Mouse (Mus musculus) embryonic facial prominence, embryonic 15.5 days (tissue): Measurements from ENCODE around the gene Pde4b. TPM values are rescaled to one million over a fixed set of nuclear protein-coding genes. Genes with fewer than 3 reads are reported as not detected.
A peak's percentile ranks its signal among the peaks of the same experiment; 100 is the strongest.

Experiments used
- ATAC-seq: fragments of 200-750 bp; cut with Nextera tagmentation; 2 replicates; pipeline ENCODE4 v1.8.0; 2017; ENCODE audit warnings: low read depth, moderate TSS enrichment; ENCODE audit not compliant: insufficient number of reproducible peaks, low FRiP score, low TSS enrichment
- H3K27ac ChIP-seq: fragments of 300-500 bp; sonication (generic); replicated peaks from 2 replicates; pipeline ENCODE4 v1.5.1; 2015; ENCODE audit warnings: mild to moderate bottlenecking, inconsistent platforms
- H3K27me3 ChIP-seq: fragments of 300-500 bp; sonication (generic); 2 replicates; pipeline ENCODE4 v1.6.1; 2015; ENCODE audit warnings: inconsistent platforms
- H3K36me3 ChIP-seq: fragments of 300-500 bp; sonication (generic); 2 replicates; pipeline ENCODE4 v1.6.1; 2015; ENCODE audit warnings: mild to moderate bottlenecking, inconsistent platforms
- H3K4me1 ChIP-seq: fragments of 300-500 bp; sonication (generic); 2 replicates; pipeline ENCODE4 v1.6.1; 2015; ENCODE audit warnings: inconsistent platforms
- H3K4me2 ChIP-seq: fragments of 300-500 bp; sonication (generic); replicated peaks from 2 replicates; pipeline ENCODE4 v1.6.1; 2015; ENCODE audit warnings: mild to moderate bottlenecking, inconsistent platforms
- H3K4me3 ChIP-seq: fragments of 300-500 bp; sonication (generic); replicated peaks from 2 replicates; pipeline ENCODE4 v1.5.1; 2015; ENCODE audit warnings: mild to moderate bottlenecking, inconsistent platforms
- H3K9ac ChIP-seq: fragments of 300-500 bp; sonication (generic); 2 replicates; pipeline ENCODE4 v1.6.1; 2015; ENCODE audit warnings: inconsistent platforms
- H3K9me3 ChIP-seq: fragments of 300-500 bp; sonication (generic); replicated peaks from 2 replicates; pipeline ENCODE4 v1.6.1; 2016; ENCODE audit warnings: inconsistent platforms
- WGBS: fragments of 180-500 bp; shearing (Covaris S2); methylation state at CpG from one replicate; pipeline ENCODE4 v1.1.7; 2015; 5-methylcytosine and 5-hydroxymethylcytosine counted together
- polyA plus RNA-seq: library from polyadenylated mRNA; unstranded; fragments of >200 nt; fragmentation: Nextera tagmentation; extraction: Ambion mirVana; gene quantifications from 2 replicates; pipeline ENCODE4 v1.2.1, GENCODE M21; 2015

The Pde4b gene
- polyA plus RNA-seq, 1 experiment from 2014 or later, result 17.1 TPM

DNA sequence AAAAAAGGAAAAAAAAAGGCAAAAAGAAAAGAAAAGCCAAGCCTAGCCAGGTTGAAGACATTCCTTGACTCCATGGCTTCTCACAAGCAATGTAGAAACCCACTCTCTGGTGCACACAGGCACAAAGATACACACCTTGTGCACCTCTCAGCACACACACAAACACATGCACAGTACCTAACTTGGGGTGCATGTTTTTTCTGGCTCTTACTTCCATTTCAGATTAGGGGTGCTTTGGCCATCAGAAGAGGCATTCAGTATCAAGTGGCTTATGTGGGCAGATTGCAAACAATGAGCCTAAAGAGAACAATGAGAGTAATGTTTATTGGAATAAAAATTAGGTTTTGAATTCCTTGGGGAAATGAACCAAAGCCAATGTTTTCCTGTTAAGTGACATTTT lies 166.7 kb downstream of the Pde4b start:
- no peaks in the 10 kb centered on the region for H3K27me3 ChIP-seq
- no peak overlapping the region for H3K4me2 ChIP-seq
- no peaks in the 10 kb centered on the region for H3K36me3 ChIP-seq
- peaks cover 12% of the 10 kb centered on the region for H3K4me1 ChIP-seq
- no peak overlapping the region for H3K9ac ChIP-seq
- no peak overlapping the region for H3K4me3 ChIP-seq
- no peak overlapping the region for H3K27ac ChIP-seq
- no peaks in the 10 kb centered on the region for H3K9me3 ChIP-seq
- ATAC-seq, result no peak

- ATAC-seq, result no peak
- Histone ChIP-seq H3K4me1 (peaks cover 12% of the 10 kb centered on the region), H3K4me2 (peak overlapping the region; percentile 54), H3K4me3 (peak overlapping the region; percentile 33), H3K9ac (no peak overlapping the region), H3K27me3 (no peaks in the 10 kb centered on the region), H3K36me3 (no peaks in the 10 kb centered on the region), H3K27ac (peak overlapping the region; percentile 72), H3K9me3 (no peaks in the 10 kb centered on the region)
- 3% methylated on average over 15 of the region's 15 CpGs for WGBS
Observed at GRCm38 (mm10) chr4:102254466-102255294, 167.3 kb downstream of the Pde4b start.

- no peaks in the 10 kb centered on the region for H3K27me3 ChIP-seq
- H3K9ac ChIP-seq, result no peak overlapping the region
- H3K4me3 ChIP-seq, result peak overlapping the region; percentile 33
- H3K4me1 ChIP-seq, result peaks cover 12% of the 10 kb centered on the region
- H3K4me2 ChIP-seq, result peak overlapping the region; percentile 54
- H3K27ac ChIP-seq, result peak overlapping the region; percentile 72; the same call in 1 of the 2 replicates
- H3K36me3 ChIP-seq, result no peaks in the 10 kb centered on the region
- H3K9me3 ChIP-seq, result no peaks in the 10 kb centered on the region
- no peak for ATAC-seq
- 29% methylated on average over 9 of the region's 9 CpGs for WGBS
Observed at GRCm38 (mm10) chr4:102255295-102255670, 167.9 kb downstream of the Pde4b start.

- Histone ChIP-seq H3K4me3 (no peak overlapping the region), H3K4me2 (no peak overlapping the region), H3K36me3 (no peaks in the 10 kb centered on the region), H3K27me3 (no peaks in the 10 kb centered on the region), H3K27ac (no peak overlapping the region), H3K4me1 (peaks cover 12% of the 10 kb centered on the region), H3K9me3 (no peaks in the 10 kb centered on the region), H3K9ac (no peak overlapping the region)
- ATAC-seq, result no peak
- WGBS, result 70% methylated on average over 6 of the region's 6 CpGs
Observed at GRCm38 (mm10) chr4:102256170-102256960, 169.0 kb downstream of the Pde4b start.

DNA sequence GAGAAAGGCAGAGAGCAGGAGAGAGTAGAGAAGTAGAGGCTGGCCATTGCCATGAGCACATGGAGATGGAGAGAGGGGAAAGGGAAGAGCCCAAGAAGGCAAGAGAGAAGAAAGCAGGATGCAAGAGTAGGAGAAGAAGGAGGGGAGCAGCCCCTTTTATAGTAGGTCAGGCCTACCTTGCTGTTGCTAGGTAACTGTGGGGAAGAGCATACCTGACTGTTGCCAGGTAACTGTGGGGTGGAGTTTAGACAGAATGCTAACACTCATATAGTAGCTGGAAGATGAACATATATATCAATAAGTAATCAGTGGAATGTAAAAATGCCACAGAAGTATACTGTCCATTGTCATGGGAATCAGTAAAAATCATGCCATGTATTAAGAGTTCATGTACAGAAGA lies 172.9 kb downstream of the Pde4b start:
- H3K27ac ChIP-seq, result no peak overlapping the region
- no peak overlapping the region for H3K4me3 ChIP-seq
- ATAC-seq, result no peak
- no peak overlapping the region for H3K4me2 ChIP-seq
- H3K9ac ChIP-seq, result no peak overlapping the region
- no peaks in the 10 kb centered on the region for H3K36me3 ChIP-seq
- H3K9me3 ChIP-seq, result no peaks in the 10 kb centered on the region
- H3K4me1 ChIP-seq, result peaks cover 3% of the 10 kb centered on the region; the same call in 1 of the 2 replicates
- no peaks in the 10 kb centered on the region for H3K27me3 ChIP-seq

DNA sequence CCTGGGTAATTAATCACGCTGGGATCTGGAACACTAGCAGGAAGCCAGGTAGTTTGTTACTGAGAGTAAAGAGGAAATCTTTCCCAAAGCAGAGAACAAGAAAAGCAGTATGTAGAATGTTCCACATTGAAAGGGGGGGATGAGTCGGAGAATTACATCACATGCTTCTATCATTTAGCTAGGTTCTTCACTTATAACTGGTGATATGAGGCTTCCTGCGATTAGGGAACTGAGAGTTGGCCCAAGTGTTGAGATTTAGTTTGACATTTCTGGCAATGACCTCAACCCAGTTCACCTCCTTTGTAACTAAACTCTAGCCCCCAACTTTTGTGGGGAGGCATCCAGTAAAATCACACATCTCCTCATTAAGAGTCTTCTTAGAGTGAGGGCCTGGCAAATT lies 185.0 kb downstream of the Pde4b start:
- H3K4me2 ChIP-seq, result no peak overlapping the region
- H3K36me3 ChIP-seq, result no peaks in the 10 kb centered on the region
- no peak for ATAC-seq
- no peaks in the 10 kb centered on the region for H3K4me1 ChIP-seq
- no peaks in the 10 kb centered on the region for H3K9me3 ChIP-seq
- H3K27me3 ChIP-seq, result no peaks in the 10 kb centered on the region
- H3K4me3 ChIP-seq, result no peak overlapping the region
- no peak overlapping the region for H3K27ac ChIP-seq
- WGBS, result 72% methylated on average over 3 of the region's 3 CpGs
- no peak overlapping the region for H3K9ac ChIP-seq

- H3K4me1 ChIP-seq, result no peaks in the 10 kb centered on the region
- WGBS, result 83% methylated on average over 4 of the region's 4 CpGs
- no peak for ATAC-seq
- H3K9ac ChIP-seq, result no peak overlapping the region
- no peaks in the 10 kb centered on the region for H3K27me3 ChIP-seq
- H3K9me3 ChIP-seq, result no peaks in the 10 kb centered on the region
- no peak overlapping the region for H3K27ac ChIP-seq
- H3K4me3 ChIP-seq, result no peak overlapping the region
- H3K4me2 ChIP-seq, result no peak overlapping the region
- H3K36me3 ChIP-seq, result no peaks in the 10 kb centered on the region
Observed at GRCm38 (mm10) chr4:102272749-102273148, 185.4 kb downstream of the Pde4b start.

DNA sequence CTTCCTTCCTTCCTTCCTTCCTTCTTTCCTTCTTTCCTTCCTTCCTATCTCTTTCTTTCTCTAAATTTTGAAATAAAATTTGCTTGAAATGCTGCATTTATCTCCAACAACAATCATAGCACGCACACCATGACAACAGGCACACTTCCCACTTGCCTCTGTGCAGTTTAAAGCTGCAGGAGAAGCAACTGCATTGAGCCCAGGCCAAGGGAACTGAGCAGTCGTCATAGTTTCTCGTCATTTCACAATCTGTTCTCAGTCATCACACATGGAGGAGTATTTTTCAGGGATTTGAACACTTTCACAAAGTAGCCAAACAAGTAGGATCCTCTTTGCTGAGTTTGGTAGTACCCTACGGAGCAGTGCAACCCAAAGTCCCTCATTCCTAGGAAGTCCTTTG lies 188.4 kb downstream of the Pde4b start:
- no peak overlapping the region for H3K4me3 ChIP-seq
- WGBS, result 53% methylated on average over 4 of the region's 4 CpGs
- H3K9me3 ChIP-seq, result no peaks in the 10 kb centered on the region
- ATAC-seq, result no peak
- H3K27ac ChIP-seq, result no peak overlapping the region
- H3K4me2 ChIP-seq, result no peak overlapping the region
- H3K27me3 ChIP-seq, result peaks cover 2% of the 10 kb centered on the region; the same call in 1 of the 2 replicates
- no peaks in the 10 kb centered on the region for H3K4me1 ChIP-seq
- H3K36me3 ChIP-seq, result no peaks in the 10 kb centered on the region
- H3K9ac ChIP-seq, result no peak overlapping the region

DNA sequence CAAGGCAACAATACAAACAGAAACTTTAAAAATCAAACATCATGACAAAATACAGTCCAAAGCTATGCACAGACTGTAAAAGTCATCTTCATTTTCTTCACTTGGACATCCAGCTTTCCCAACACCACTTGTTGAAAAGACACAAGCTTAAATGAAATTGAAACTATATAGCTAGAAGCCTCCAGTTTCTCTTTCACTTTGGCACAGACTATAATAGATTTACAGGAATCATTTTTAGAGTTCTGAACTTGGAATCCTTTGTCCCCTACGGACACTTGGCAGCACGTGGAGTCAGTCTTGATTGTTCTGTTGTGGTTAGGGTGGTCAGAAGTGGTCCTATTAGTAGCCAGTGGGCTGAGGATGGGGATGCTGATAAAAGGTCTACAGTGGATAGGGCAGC lies 191.6 kb downstream of the Pde4b start:
- Histone ChIP-seq H3K4me1 (no peaks in the 10 kb centered on the region), H3K4me3 (no peak overlapping the region), H3K27ac (no peak overlapping the region), H3K9me3 (no peaks in the 10 kb centered on the region), H3K4me2 (no peak overlapping the region), H3K9ac (no peak overlapping the region), H3K27me3 (peaks cover 2% of the 10 kb centered on the region; the same call in 1 of the 2 replicates), H3K36me3 (no peaks in the 10 kb centered on the region)
- WGBS, result 59% methylated on average over 2 of the region's 2 CpGs
- no peak for ATAC-seq

- no peak overlapping the region for H3K4me3 ChIP-seq
- H3K9ac ChIP-seq, result no peak overlapping the region
- 43% methylated on average over 6 of the region's 6 CpGs for WGBS
- no peaks in the 10 kb centered on the region for H3K9me3 ChIP-seq
- no peak for ATAC-seq
- H3K36me3 ChIP-seq, result no peaks in the 10 kb centered on the region
- no peaks in the 10 kb centered on the region for H3K4me1 ChIP-seq
- H3K27me3 ChIP-seq, result no peaks in the 10 kb centered on the region
- no peak overlapping the region for H3K4me2 ChIP-seq
- no peak overlapping the region for H3K27ac ChIP-seq
Observed at GRCm38 (mm10) chr4:102287172-102287571, 199.8 kb downstream of the Pde4b start.

- H3K4me1 ChIP-seq, result no peaks in the 10 kb centered on the region
- H3K27ac ChIP-seq, result no peak overlapping the region
- 61% methylated on average over 6 of the region's 6 CpGs for WGBS
- no peak overlapping the region for H3K4me3 ChIP-seq
- H3K4me2 ChIP-seq, result no peak overlapping the region
- no peak overlapping the region for H3K9ac ChIP-seq
- no peaks in the 10 kb centered on the region for H3K27me3 ChIP-seq
- no peak for ATAC-seq
- no peaks in the 10 kb centered on the region for H3K36me3 ChIP-seq
- no peaks in the 10 kb centered on the region for H3K9me3 ChIP-seq
Observed at GRCm38 (mm10) chr4:102290052-102290734, 202.8 kb downstream of the Pde4b start.
